Mouse (Mus musculus): ENCODE measurements around the gene Hip1. TPM values are rescaled to one million over a fixed set of nuclear protein-coding genes. Genes with fewer than 3 reads are reported as not detected.
"Not testable (repeated sequence)": the region's sequence is repeated elsewhere in the genome, so short reads cannot be mapped to it uniquely, and the experiment has no call there.

Gene Hip1
- polyA plus RNA-seq, 1 experiment from 2014 or later, result 49.4 TPM

DNA sequence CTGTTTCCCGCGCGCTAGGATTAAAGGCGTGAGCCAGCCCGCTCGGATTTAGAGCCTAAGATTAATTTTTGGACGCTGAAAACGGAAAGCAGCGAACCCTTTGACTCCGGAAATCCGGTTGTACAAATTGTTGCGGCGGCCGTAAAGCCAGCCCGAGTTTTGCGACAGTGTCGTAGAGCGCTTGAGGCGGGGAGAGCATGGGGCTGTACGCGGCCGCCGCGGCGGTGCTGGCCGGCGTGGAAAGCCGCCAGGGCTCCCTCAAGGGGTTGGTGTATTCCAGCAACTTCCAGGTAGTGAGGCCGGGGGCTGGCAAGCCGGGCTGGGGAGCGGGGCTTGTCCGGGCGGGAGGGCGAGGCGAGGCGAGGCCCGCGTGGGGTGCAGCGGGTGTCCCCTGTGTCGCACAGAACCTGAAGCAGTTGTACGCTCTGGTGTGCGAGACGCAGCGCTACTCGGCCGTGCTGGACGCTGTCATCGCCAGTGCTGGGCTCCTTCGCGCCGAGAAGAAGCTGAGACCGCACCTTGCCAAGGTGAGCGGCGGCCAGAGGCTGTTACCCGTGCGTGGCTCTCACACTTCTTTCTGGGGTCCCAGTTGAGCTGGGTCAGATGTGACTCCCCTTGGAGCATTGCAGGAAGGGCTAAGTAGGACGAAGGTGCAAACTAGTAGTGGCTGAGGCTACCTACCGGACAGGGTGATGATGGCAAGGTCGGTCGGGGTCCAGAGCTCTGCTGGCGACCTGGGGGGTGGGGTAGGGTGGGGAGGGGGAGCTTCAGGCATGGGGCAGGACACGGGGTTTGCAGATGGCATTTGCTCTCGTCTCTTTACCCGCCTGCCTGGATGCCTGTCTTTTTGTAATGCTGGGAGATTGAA lies 174.9 kb downstream of the Hip1 start, which contains the start of gene Nsun5:
Gene Nsun5 (plus strand): TSS at position 167 of the 868 bp plus-strand sequence.
- Histone ChIP-seq H3K9ac (peak within 1 kb of the TSS; percentile 83), H3K27ac (ENCODE audit: low read depth) (peak within 1 kb of the TSS; percentile 63)
- ATAC-seq (ENCODE audit: insufficient read depth), result peak; percentile 77

DNA sequence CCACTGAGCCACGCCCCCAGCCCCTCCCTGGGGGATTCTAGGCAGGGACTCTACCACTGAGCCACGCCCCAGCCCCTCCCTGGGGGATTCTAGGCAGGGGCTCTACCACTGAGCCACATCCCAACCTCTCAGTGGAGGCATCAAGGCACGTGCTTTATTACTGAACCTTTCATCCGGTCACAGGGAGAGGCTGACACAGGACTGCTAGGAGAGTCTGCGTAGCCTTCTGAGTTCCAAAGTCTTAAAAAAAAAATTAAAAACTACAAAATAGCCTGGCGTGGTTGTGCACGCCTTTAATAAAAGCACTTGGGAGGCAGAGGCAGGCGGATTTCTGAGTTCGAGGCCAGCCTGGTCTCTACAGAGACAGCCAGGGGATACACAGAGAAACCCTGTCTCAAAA lies 175.7 kb downstream of the Hip1 start:
- not testable (repeated sequence) for H3K4me1 ChIP-seq (ENCODE audit: insufficient read depth); H3K27me3 ChIP-seq (ENCODE audit: insufficient read depth, low read length); H3K9me3 ChIP-seq (ENCODE audit: low read depth, low read length); ATAC-seq (ENCODE audit: insufficient read depth)
- H3K9ac ChIP-seq, result peak overlapping the region; percentile 83
- peaks cover 28% of the 10 kb centered on the region for H3K36me3 ChIP-seq (ENCODE audit: insufficient read depth)
- DNase-seq, result peak; percentile 9
- H3K4me3 ChIP-seq (ENCODE audit: low read depth, low read length), result peak overlapping the region; percentile 92
- peak overlapping the region; percentile 63; the same call in 1 of the 2 replicates for H3K27ac ChIP-seq (ENCODE audit: low read depth)
- 53% methylated on average over 9 of the region's 9 CpGs for WGBS
- H3K4me2 ChIP-seq, result peak overlapping the region; percentile 86

More for the DNA sequence above, 174.9 kb downstream of the Hip1 start, which contains the start of gene Nsun5:
- Histone ChIP-seq H3K36me3 (ENCODE audit: insufficient read depth) (peaks cover 36% of the 10 kb centered on the region), H3K27me3 (ENCODE audit: insufficient read depth, low read length) (no peaks in the 10 kb centered on the region), H3K4me1 (ENCODE audit: insufficient read depth) (0 out of 2 replicates have a peak, but pooled peaks cover 5% of the 10 kb centered on the region), H3K9me3 (ENCODE audit: low read depth, low read length) (no peaks in the 10 kb centered on the region), H3K4me3 (ENCODE audit: low read depth, low read length) (peak within 1 kb of the TSS; percentile 92), H3K4me2 (peak within 1 kb of the TSS; percentile 86)
- TF ChIP-seq CTCF (IDR thresholded peaks at IDR 0.05; ENCODE audit: low read depth), result no peak
- under 1% methylated on average over 64 of the region's 64 CpGs for WGBS
- peak; percentile 100 for DNase-seq

DNA sequence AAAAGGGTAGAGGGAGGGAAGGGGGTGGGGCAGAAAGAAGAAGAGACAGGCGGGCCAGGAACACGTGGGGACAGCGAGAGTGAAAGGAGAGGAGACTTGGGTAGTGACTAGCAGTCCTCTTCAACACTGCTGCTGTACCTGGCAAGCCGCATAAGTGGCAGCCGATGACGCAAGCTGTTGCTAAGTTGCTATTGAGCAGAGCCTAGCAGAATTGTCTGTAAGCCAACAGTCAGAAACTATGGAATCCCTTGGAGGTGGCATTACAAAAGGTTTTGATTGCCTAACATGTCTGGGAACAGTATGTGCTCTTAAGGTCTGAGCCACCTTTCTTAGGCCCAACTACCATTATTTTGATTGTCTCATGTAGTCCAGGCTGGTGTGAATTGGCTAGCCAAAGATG lies 176.6 kb downstream of the Hip1 start:
- WGBS, result 81% methylated on average over 6 of the region's 6 CpGs

DNA sequence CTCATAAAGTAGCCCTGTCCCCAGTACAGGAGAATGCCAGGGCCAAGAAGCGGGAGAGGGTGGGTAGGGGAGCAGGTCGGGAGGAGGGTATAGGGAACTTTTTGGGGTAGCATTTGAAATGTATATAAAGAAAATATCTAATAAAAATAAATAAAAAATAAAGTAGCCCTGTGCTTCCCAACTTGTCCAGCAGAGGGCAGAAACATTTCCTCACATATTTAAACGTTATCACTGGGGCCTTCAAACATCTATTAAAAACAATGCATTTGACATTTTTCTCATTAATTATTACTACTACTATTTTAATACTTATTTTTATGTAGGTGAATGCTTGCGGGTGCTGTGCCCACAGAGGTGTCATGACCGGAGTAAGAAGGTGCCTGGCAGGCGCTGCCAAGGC lies 177.1 kb downstream of the Hip1 start:
- 51% methylated on average over 6 of the region's 6 CpGs for WGBS
- peak; percentile 53 for TF ChIP-seq CTCF (IDR thresholded peaks at IDR 0.05; ENCODE audit: low read depth)
- Histone ChIP-seq H3K4me2 (no peak overlapping the region), H3K27ac (ENCODE audit: low read depth) (no peak overlapping the region), H3K9me3 (ENCODE audit: low read depth, low read length) (no peaks in the 10 kb centered on the region), H3K36me3 (ENCODE audit: insufficient read depth) (peaks cover 15% of the 10 kb centered on the region), H3K27me3 (ENCODE audit: insufficient read depth, low read length) (no peaks in the 10 kb centered on the region), H3K9ac (no peak overlapping the region), H3K4me3 (ENCODE audit: low read depth, low read length) (no peak overlapping the region), H3K4me1 (ENCODE audit: insufficient read depth) (0 out of 2 replicates have a peak, but pooled peaks cover 5% of the 10 kb centered on the region)
- ATAC-seq (ENCODE audit: insufficient read depth) (no peak), DNase-seq (peak; percentile 52)

More for the DNA sequence above, 176.6 kb downstream of the Hip1 start:
- Histone ChIP-seq H3K4me1 (ENCODE audit: insufficient read depth) (0 out of 2 replicates have a peak, but pooled peaks cover 5% of the 10 kb centered on the region), H3K27me3 (ENCODE audit: insufficient read depth, low read length) (no peaks in the 10 kb centered on the region), H3K9ac (no peak overlapping the region), H3K36me3 (ENCODE audit: insufficient read depth) (peaks cover 19% of the 10 kb centered on the region), H3K27ac (ENCODE audit: low read depth) (no peak overlapping the region), H3K4me3 (ENCODE audit: low read depth, low read length) (no peak overlapping the region), H3K9me3 (ENCODE audit: low read depth, low read length) (no peaks in the 10 kb centered on the region), H3K4me2 (no peak overlapping the region)
- no peak for TF ChIP-seq CTCF (IDR thresholded peaks at IDR 0.05; ENCODE audit: low read depth)
- ATAC-seq (ENCODE audit: insufficient read depth) (no peak), DNase-seq (no peak)

DNA sequence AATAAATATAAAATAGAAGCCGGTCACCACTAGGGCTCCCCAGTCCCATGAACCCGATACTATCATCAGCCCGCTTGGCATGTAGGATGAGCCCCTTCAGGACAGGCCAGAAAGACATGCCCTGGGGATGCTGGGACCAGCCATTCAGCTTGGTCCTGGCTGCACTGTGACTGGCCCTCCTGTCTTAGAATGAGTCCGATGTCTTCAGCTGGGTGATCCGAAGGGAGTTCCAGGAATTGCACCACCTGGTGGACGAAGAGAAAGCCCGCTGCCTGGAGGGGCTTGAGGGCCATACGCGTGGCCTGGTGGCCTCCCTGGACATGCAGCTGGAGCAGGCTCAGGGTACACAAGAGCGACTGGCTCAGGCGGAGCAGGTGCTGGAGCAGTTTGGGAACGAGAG lies 181.4 kb downstream of the Hip1 start:
- Histone ChIP-seq H3K4me1 (ENCODE audit: insufficient read depth) (no peaks in the 10 kb centered on the region), H3K4me2 (no peak overlapping the region), H3K27ac (ENCODE audit: low read depth) (no peak overlapping the region), H3K9ac (no peak overlapping the region), H3K36me3 (ENCODE audit: insufficient read depth) (no peaks in the 10 kb centered on the region), H3K4me3 (ENCODE audit: low read depth, low read length) (no peak overlapping the region), H3K27me3 (ENCODE audit: insufficient read depth, low read length) (no peaks in the 10 kb centered on the region), H3K9me3 (ENCODE audit: low read depth, low read length) (no peaks in the 10 kb centered on the region)
- DNase-seq, result peak; percentile 78
- 27% methylated on average over 12 of the region's 12 CpGs for WGBS
- TF ChIP-seq CTCF (IDR thresholded peaks at IDR 0.05; ENCODE audit: low read depth), result peak; percentile 75
- ATAC-seq (ENCODE audit: insufficient read depth), result peak; percentile 54; the same call in 1 of the 2 replicates

DNA sequence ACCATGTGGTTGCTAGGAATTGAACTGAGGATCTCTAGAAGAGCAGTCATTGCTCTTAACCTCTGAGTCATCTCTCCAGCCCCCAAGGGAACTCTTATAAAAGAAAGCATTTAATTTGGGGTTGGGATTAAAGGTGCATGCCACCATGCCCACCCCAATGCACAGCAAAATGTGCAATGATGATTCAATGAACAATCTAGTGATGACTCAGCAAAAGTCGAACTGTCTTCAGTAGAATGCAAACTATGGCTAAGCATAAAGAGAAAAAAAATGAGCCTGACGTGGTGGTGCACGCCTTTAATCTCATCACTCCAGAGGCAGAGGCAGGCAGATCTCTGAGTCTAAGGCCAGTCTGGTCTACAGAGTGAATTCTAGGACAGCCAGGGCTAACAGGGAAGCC lies 182.3 kb downstream of the Hip1 start:
- ATAC-seq (ENCODE audit: insufficient read depth) (no peak), DNase-seq (no peak)
- Histone ChIP-seq H3K4me2 (no peak overlapping the region), H3K9ac (no peak overlapping the region), H3K4me3 (ENCODE audit: low read depth, low read length) (no peak overlapping the region), H3K4me1 (ENCODE audit: insufficient read depth) (no peaks in the 10 kb centered on the region), H3K27me3 (ENCODE audit: insufficient read depth, low read length) (no peaks in the 10 kb centered on the region), H3K9me3 (ENCODE audit: low read depth, low read length) (peaks cover 2% of the 10 kb centered on the region), H3K36me3 (ENCODE audit: insufficient read depth) (no peaks in the 10 kb centered on the region), H3K27ac (ENCODE audit: low read depth) (no peak overlapping the region)
- TF ChIP-seq CTCF (IDR thresholded peaks at IDR 0.05; ENCODE audit: low read depth), result no peak
- WGBS, result 85% methylated on average over 3 of the region's 3 CpGs

DNA sequence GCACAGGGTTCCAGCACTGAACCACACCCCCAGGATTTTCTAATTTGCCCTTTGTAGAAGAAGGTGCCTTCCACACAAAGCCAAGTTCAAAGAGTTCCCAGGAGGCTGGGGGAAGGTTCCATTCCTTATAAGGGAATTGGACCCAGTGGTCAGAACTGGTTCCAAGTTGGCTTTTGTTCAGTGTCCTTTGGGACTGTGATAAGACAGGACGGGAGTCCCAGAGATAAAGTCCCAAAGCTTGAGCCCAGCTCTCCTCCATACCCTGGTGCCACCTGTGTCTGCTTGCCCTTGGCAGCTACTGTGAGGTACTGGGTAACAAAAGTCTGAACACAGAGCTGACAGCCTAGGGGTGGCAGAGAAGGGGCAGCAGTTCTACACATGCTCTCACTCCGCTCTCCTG lies 185.1 kb downstream of the Hip1 start:
- TF ChIP-seq CTCF (IDR thresholded peaks at IDR 0.05; ENCODE audit: low read depth), result no peak
- Histone ChIP-seq H3K9me3 (ENCODE audit: low read depth, low read length) (peaks cover 4% of the 10 kb centered on the region), H3K4me3 (ENCODE audit: low read depth, low read length) (no peak overlapping the region), H3K4me1 (ENCODE audit: insufficient read depth) (no peaks in the 10 kb centered on the region), H3K27me3 (ENCODE audit: insufficient read depth, low read length) (no peaks in the 10 kb centered on the region), H3K27ac (ENCODE audit: low read depth) (no peak overlapping the region), H3K36me3 (ENCODE audit: insufficient read depth) (no peaks in the 10 kb centered on the region), H3K4me2 (no peak overlapping the region), H3K9ac (no peak overlapping the region)
- DNase-seq (no peak), ATAC-seq (ENCODE audit: insufficient read depth) (no peak)
- 85% methylated on average over 2 of the region's 2 CpGs for WGBS

Measured in lung, embryonic 14.5 days (tissue).